Mouse (Mus musculus) heart, postnatal 25 days (tissue): ENCODE results near the gene Rnf115. TPM values are rescaled to one million over a fixed set of nuclear protein-coding genes. Genes with fewer than 3 reads are reported as not detected.

Experiments used
- DNase-seq: peaks from one replicate; pipeline ENCODE4 v3.0.0; 2022; ENCODE audit warnings: low spot score
- intact Hi-C: fragments of 180-260 bp; cut with DNase I; formaldehyde crosslinking; loops from one replicate; pipeline ENCODE4 v1.15.1; 2025
- total RNA-seq, 2 experiments: library from RNA; stranded (reverse); gene quantifications; 2 replicates each; pipeline ENCODE4 v1.2.3; 2021

Rnf115 gene
- total RNA-seq, 2 experiments from 2014 or later, result 22.8 to 23.3 TPM

DNA sequence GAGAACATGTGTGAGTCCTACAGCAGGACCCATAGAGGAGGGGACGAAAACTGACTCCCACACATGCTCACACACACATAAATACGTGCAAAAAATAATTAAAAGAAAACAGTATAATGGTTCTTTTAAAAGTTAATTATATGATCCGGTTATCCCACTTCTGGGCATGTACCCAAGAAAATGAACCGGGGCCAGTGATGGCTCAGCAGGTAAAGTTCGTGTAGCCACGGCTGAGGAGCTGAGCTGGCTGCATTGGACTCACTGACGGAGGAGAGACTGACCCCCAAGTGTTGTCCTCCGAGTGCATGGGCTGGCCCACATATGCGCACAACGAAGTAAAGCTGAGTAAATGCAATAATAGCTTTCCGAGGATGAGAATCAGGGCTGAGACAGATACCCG lies 97.2 kb downstream of the Rnf115 start:
- no peak for DNase-seq
- intact Hi-C loops, result no loop called here

DNA sequence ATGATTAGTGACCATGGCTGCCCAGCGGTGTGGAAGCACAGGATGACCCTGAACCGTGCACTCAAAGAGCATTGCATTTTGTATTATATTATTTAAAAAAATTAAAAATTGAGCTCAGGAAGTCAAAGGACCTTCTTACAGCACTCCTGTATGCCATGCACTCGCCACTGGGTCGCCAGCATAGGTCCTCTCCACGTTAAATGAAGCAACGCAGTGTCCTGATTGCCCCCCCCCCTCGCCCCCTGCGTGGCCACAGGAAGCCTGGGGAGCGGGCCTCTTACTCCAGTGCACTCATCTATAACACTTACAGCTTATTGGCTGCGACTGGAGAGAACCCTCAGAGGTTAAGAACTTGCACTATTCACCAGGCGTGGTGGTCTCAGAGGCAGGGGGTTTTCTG lies 97.8 kb downstream of the Rnf115 start:
- intact Hi-C loops, result no loop called here
- no peak for DNase-seq

DNA sequence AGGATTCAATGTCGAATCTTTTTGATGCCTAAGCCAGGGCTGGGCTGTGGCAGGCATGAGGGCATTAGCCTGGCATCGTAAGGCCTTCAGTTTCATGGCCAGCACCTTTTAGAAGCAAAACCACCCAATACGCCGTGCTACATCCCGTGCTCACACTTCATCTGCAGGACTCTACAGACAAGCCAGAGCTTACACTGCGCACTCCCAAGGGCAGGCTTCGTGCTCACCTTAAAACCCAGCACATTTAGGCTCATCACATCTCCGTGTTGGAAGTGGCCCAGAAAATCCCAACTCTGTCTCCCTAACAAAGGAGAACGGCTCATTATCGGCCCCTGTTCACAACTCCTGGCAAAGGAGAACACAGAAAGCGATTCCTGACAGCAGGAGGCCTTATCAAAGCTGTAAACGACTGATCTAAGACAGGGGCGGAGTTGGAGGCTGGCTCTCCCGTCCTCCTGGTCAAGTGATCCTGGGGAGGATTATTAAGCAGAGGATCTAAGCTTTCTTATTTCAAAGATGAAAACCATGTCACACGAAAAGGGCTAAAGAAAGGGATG lies 100.9 kb downstream of the Rnf115 start:
- DNase-seq, result no peak
- intact Hi-C loops, result no loop called here

DNA sequence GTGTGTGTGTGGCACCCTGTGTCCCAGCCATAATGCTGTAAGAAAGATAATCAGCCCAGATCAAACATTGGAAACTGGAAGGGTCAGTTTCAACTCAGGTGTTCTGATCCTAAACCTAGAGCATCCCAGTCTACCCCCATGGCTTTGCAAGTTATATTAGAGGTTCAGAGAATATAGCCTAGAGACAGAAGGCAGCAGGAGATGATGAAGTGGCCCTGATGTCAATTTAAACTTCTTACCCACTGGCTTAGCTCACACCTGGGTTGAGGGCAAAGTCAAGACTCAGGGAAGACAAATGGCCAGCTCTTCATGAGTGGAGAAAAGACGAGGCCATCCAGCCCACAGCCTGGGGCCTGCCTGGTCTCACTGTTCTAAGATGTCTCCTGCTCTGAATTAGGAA lies 101.5 kb downstream of the Rnf115 start, which contains the start of the genes Pdzk1 and Cd160:
Gene Pdzk1 (plus strand): TSS at position 301 of the 400 bp plus-strand sequence.
Gene Cd160 (minus strand): TSS at position 368 of the 400 bp plus-strand sequence.
- no peak for DNase-seq
- intact Hi-C loops, result no loop called here

DNA sequence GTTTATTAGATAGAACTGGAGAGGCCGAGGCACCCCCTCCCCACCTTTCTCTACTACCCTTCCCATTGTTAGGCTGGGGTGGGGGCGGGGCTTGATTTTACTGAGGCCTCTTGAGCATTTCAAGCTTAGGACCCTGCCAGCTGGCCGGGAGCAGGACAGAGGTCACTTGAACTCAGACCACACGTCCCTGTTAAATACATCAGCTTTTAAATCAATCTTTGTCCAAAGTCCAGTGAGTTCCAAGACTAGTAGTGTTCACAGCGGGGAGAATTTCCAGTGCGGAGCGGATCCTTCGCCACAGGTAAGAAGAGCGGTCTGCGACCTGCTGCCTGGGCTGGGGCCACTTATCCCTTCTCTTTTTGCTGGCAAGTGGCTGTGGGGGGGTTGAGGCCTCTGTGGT lies 102.4 kb downstream of the Rnf115 start:
- intact Hi-C loops, result no loop called here
- no peak for DNase-seq

DNA sequence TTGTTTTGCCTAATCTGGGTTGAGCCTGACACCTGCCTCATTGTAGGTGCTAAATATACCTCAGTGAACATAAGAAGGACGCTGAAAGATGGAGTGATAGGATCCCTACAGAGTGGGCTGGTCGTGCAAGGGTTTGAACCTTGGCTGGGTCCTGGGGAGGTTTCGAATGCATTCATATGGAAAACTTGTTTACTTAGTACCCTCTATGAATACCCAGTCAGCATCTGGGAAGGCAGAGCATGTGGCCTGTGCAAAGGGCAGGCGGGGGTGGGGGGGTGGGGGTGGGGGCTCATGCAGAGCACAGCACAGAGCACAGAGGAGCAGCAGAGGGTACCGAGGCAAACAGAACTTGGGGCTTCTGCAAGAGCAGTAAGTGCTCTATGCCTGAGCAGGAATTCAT lies 105.5 kb downstream of the Rnf115 start:
- intact Hi-C loops, result no loop called here
- DNase-seq, result no peak

DNA sequence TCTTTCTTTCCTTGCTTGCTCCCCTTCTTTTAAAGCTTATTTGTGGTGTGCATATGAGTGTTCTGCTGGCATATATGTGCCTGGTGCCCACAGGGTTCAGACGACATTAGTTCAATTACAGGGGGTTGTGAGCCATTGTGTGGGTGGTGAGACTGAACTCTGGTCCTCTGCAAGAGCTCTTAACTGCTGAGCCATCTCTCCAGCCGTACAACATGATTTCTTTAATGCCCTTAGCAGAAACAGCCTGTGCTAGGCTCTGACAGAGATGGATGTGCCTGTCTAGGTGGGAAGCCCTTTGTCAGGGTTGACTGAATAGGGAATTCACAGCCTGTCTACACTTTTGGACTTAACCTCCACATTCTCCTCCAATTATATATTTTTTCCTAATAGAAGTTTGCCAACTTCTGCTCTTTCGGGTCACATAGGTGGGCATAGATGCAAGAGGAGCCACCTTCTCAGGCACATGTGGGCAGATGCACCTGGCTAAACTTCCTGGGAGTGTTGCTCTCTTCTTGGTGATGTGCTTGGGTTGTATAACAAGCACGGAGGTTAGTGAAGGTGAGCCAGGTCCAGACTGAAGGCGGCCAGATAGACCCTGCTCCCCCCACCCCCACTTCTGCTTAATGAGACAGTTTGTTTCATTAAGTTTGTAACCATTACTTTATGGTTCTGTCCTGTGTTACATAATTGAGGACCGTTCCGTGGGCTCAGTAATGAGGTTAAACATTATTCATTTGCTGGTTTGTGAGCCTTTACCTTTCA lies 107.3 kb downstream of the Rnf115 start:
- intact Hi-C loops, result no loop called here

DNA sequence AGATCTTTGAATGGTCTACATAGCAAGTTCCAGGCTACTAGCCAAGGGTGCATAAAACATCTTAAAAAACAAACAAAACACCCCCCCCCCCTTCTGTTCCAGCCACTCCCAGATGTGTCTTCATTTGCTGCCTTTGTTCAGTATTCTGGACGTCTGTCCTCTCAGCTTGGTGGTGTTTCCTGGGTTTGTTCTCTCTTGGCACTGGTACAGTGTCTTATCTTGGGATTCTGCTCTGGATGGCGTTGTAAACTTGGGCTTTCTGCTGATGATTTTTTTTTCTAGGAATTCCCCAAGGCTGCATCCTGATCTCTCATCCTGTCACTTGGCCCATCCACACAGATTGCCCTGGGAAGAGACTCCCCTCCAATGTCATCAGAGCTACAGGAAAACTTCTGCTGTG lies 109.0 kb downstream of the Rnf115 start:
- intact Hi-C loops, result no loop called here

More for the DNA sequence above, 107.3 kb downstream of the Rnf115 start:
- no peak for DNase-seq

DNA sequence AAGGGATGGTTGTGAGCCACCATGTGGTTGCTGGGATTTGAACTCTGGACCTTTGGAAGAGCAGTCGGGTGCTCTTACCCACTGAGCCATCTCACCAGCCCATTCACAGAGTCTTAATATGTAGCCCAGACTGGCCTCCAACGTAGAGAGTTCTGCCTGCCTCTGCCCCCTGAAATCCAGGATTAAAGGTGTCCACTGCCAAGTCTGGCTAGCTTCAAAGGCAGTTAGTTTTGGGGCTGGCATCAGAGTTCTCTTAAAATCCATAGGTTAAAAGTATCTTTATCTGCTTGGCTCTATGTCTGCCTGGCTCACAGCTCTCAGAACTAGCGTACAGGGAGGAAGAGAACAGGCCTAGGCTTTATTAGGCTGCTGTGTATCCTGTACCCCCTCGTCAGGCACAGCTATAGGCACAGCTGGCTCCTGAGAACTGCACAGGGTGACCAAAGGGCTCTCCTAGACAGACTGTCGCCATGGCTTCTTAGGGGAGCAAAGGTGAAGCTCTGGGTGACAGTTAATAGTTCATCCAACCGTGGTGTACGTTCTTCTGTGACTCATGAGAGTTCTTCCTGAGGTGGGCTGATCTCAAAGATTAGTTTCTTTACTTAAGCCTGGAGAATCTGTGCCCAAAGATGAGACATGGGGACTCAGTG lies 111.7 kb downstream of the Rnf115 start:
- no peak for DNase-seq
- intact Hi-C loops, result no loop called here

More for the DNA sequence above, 109.0 kb downstream of the Rnf115 start:
- no peak for DNase-seq

Other genes with a start within 250 kb of the Rnf115 start
- gene Hfe2, start 202.5 kb upstream of the Rnf115 start, total RNA-seq, result 100 to 1,000 TPM; 266 to 290 TPM
- 100 to 1,000 TPM; 341 to 607 TPM for gene Txnip, start 169.7 kb upstream of the Rnf115 start, total RNA-seq
- 1 to 10 TPM; 1.1 to 2.1 TPM for gene Gm16253, start 150.7 kb upstream of the Rnf115 start, total RNA-seq
- 10 to 100 TPM; 25.2 to 25.9 TPM for gene Polr3gl, start 133.5 kb upstream of the Rnf115 start, total RNA-seq
- 1 to 10 TPM; 1.9 to 2.4 TPM for gene Ankrd34a, start 131.0 kb upstream of the Rnf115 start, total RNA-seq
- 10 to 100 TPM; 25.4 to 27.2 TPM for gene Lix1l, start 126.5 kb upstream of the Rnf115 start, total RNA-seq
- gene Rbm8a, start 97.7 kb upstream of the Rnf115 start, total RNA-seq, result 10 to 100 TPM; 27.9 to 34.1 TPM
- gene Pex11b, start 92.3 kb upstream of the Rnf115 start, total RNA-seq, result 10 to 100 TPM; 30.2 to 32.6 TPM
- under 1 TPM; 0.14 to 0.16 TPM for gene Gm42957, start 92.2 kb upstream of the Rnf115 start, total RNA-seq
- gene Itga10, start 82.1 kb upstream of the Rnf115 start, total RNA-seq, result 1 to 10 TPM in 1 of 2 experiments, under 1 TPM in 1; 0.84 to 1.0 TPM
- under 1 TPM; 0.60 to 0.95 TPM for gene Ankrd35, start 57.5 kb upstream of the Rnf115 start, total RNA-seq
- 10 to 100 TPM; 14.0 to 17.5 TPM for gene Pias3, start 31.3 kb upstream of the Rnf115 start, total RNA-seq
- gene Nudt17, start 19.1 kb upstream of the Rnf115 start, total RNA-seq, result 1 to 10 TPM; 2.3 to 3.2 TPM
- gene Polr3c, start within 50 bp of the Rnf115 start, total RNA-seq, result 10 to 100 TPM; 23.1 to 25.2 TPM
- gene Pdzk1, start 101.6 kb downstream of the Rnf115 start, total RNA-seq, result not detected
- gene Cd160, start 101.7 kb downstream of the Rnf115 start, total RNA-seq, result not detected
- 10 to 100 TPM; 14.4 to 15.3 TPM for gene Gja5, start 177.0 kb downstream of the Rnf115 start, total RNA-seq
- 10 to 100 TPM; 19.9 to 21.5 TPM for gene Gpr89, start 177.7 kb downstream of the Rnf115 start, total RNA-seq
- gene Gja8, start 198.4 kb downstream of the Rnf115 start, total RNA-seq, result under 1 TPM in 1 of 2 experiments, not detected in 1; 0.03 TPM